Mouse (Mus musculus): ENCODE measurements around the gene Rab1a.

The Rab1a gene

DNA sequence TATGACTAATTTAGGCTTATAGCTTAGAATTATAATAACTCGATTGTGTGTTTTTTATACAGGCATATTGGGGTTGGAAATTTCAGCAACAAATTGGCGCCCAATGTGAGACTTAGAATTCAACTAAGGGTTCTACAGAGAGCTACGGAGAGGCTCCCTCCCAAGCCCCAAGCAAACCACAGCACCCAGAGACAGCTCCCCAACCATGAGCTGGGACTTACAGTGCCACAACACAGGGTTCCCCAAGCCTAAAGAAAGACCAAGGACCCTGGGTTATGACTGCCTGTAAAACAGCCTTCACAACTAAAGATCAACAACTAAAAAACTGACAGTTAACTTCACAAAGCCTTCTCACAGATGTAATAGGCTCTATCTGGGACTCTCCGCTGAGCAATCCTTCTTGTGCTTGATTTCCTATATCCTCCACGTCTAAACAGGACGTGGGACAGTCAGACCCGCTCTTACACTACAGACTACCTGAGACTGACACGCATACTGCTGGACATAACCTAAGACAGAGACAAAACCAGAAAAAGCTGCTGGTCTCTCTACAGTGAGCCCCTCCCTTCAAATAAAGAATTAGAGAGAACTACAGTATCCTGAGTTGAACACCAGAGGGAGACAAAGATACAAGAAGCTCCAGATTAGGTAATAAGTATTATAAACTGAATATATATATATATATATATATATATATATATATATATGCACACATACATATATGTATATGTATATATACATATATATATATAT is 61.6 kb downstream of the Rab1a start:
- Histone ChIP-seq H3K9me3 (ENCODE audit: low read length) (peaks cover 9% of the 10 kb centered on the region), H3K27me3 (ENCODE audit: insufficient read depth, low read length) (no peaks in the 10 kb centered on the region), H3K4me1 (replicated peaks; ENCODE audit: low read depth, low read length) (no peaks in the 10 kb centered on the region), H3K36me3 (ENCODE audit: insufficient read depth, low read length) (no peaks in the 10 kb centered on the region), H3K4me3 (replicated peaks; ENCODE audit: low read length) (no peak overlapping the region)
- TF ChIP-seq NANOG (IDR thresholded peaks at IDR 0.05; ENCODE audit: borderline replicate concordance, low read length) (no peak), CTCF (conservative IDR thresholded peaks at IDR 0.05; ENCODE audit: low read length) (peak; percentile 25; the same call in 1 of the 2 replicates)

DNA sequence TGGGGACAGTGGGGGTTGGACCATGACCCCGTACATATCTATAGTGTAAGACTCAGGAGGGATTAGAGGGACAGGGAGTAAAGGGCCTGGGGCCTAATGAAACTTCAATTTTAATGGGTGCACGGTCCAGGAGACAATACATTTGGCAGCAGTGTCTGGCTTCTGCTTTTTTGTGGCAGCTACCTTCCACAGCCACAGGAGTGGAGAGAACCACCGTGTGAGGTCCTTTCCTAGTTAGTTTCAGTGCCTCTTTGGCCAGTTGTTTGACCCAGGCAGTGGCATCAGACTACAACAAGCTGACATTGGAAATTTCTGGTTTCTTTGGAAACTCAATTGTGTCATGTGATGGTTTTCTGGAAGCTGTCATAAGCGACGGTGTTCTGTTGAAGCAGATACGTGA is 68.7 kb downstream of the Rab1a start:
- Histone ChIP-seq H3K27me3 (ENCODE audit: insufficient read depth, low read length) (no peaks in the 10 kb centered on the region), H3K36me3 (ENCODE audit: insufficient read depth, low read length) (no peaks in the 10 kb centered on the region), H3K4me1 (replicated peaks; ENCODE audit: low read depth, low read length) (no peaks in the 10 kb centered on the region), H3K9me3 (ENCODE audit: low read length) (peaks cover 10% of the 10 kb centered on the region), H3K4me3 (replicated peaks; ENCODE audit: low read length) (no peak overlapping the region)
- TF ChIP-seq POU5F1 (IDR thresholded peaks at IDR 0.05; ENCODE audit: borderline replicate concordance, low read length): no peak
- TF ChIP-seq CTCF (conservative IDR thresholded peaks at IDR 0.05; ENCODE audit: low read length): no peak
- no peak for TF ChIP-seq NANOG (IDR thresholded peaks at IDR 0.05; ENCODE audit: borderline replicate concordance, low read length)

DNA sequence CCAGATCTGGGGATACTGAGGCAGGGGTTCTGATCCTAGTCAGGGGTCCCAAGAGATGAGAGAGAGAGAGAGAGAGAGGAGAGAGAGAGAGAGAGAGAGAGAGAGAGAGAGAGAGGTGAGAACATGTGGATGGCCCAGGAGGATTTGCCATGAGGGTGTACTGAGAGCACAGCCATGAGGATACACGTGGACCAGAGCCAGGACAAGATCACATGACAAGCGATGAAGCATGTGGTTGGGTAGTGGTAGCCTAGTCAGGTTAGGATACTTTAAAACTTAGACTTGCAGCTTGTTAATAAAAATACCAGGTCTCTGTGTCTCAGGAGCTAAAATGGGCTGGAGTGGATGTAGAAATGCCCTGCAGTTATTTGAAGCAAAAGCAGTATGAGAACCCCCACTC is 74.7 kb downstream of the Rab1a start:
- Histone ChIP-seq H3K27me3 (ENCODE audit: insufficient read depth, low read length) (0 out of 2 replicates have a peak, but pooled peaks cover 4% of the 10 kb centered on the region), H3K9me3 (ENCODE audit: low read length) (peaks cover 10% of the 10 kb centered on the region), H3K36me3 (ENCODE audit: insufficient read depth, low read length) (no peaks in the 10 kb centered on the region), H3K4me1 (replicated peaks; ENCODE audit: low read depth, low read length) (peaks cover 8% of the 10 kb centered on the region; the same call in 1 of the 2 replicates), H3K4me3 (replicated peaks; ENCODE audit: low read length) (no peak overlapping the region)
- no peak for TF ChIP-seq POU5F1 (IDR thresholded peaks at IDR 0.05; ENCODE audit: borderline replicate concordance, low read length)
- no peak for TF ChIP-seq NANOG (IDR thresholded peaks at IDR 0.05; ENCODE audit: borderline replicate concordance, low read length)
- no peak for TF ChIP-seq CTCF (conservative IDR thresholded peaks at IDR 0.05; ENCODE audit: low read length)
